Mouse (Mus musculus): Measurements from ENCODE around the gene Gm9045.
A peak's percentile ranks its signal among the peaks of the same experiment; 100 is the strongest.

GRCm38 (mm10) chr10:118370443-118370842, 32.8 kb upstream of the Gm9045 start:
- TF ChIP-seq CTCF (IDR thresholded peaks at IDR 0.05; ENCODE audit: borderline replicate concordance, extremely low read depth, insufficient read depth, insufficient read length) (peak; percentile 93), POLR2A (IDR thresholded peaks at IDR 0.05; ENCODE audit: borderline replicate concordance, extremely low read depth, insufficient read depth, insufficient read length, poor library complexity, severe bottlenecking) (no peak)
